Mouse (Mus musculus): ENCODE data around the gene Prkag2. TPM values are rescaled to one million over a fixed set of nuclear protein-coding genes. Genes with fewer than 3 reads are reported as not detected.
"Not testable (repeated sequence)": the region's sequence is repeated elsewhere in the genome, so short reads cannot be mapped to it uniquely, and the experiment has no call there.

Gene Prkag2
- total RNA-seq, 4 experiments from 2014 or later = 143 to 198 (median 175) TPM

GRCm38 (mm10) chr5:24831912-24832311 is 268.5 kb downstream of the Prkag2 start:
- DNase-seq (ENCODE audit: low spot score in 2 of 2) = no peak

GRCm38 (mm10) chr5:24828446-24828845 is 272.0 kb downstream of the Prkag2 start:
- DNase-seq (ENCODE audit: low spot score in 2 of 2) = no peak

- DNase-seq (ENCODE audit: low spot score in 2 of 2) = no peak
Measured at GRCm38 (mm10) chr5:24827173-24827572, 273.3 kb downstream of the Prkag2 start.

- no peak for DNase-seq (ENCODE audit: low spot score in 2 of 2)
Measured at GRCm38 (mm10) chr5:24826056-24826770, 274.2 kb downstream of the Prkag2 start.

GRCm38 (mm10) chr5:24825365-24826055 is 274.9 kb downstream of the Prkag2 start:
- DNase-seq (ENCODE audit: low spot score in 2 of 2) = no peak

GRCm38 (mm10) chr5:24823864-24824405 is 276.5 kb downstream of the Prkag2 start:
- no peak for DNase-seq (ENCODE audit: low spot score in 2 of 2)

- DNase-seq (ENCODE audit: low spot score in 2 of 2) = no peak
Measured at GRCm38 (mm10) chr5:24822781-24823180, 277.7 kb downstream of the Prkag2 start.

GRCm38 (mm10) chr5:24822231-24822630 is 278.2 kb downstream of the Prkag2 start:
- DNase-seq (ENCODE audit: low spot score in 2 of 2) = not testable (repeated sequence)

- DNase-seq (ENCODE audit: low spot score in 2 of 2) = no peak
Measured at GRCm38 (mm10) chr5:24821403-24821841, 279.0 kb downstream of the Prkag2 start.

GRCm38 (mm10) chr5:24820627-24821026 is 279.8 kb downstream of the Prkag2 start:
- DNase-seq (ENCODE audit: low spot score in 2 of 2) = no peak

GRCm38 (mm10) chr5:24817191-24817590 is 283.3 kb downstream of the Prkag2 start:
- no peak for DNase-seq (ENCODE audit: low spot score in 2 of 2)

- no peak for DNase-seq (ENCODE audit: low spot score in 2 of 2)
Measured at GRCm38 (mm10) chr5:24813946-24814345, 286.5 kb downstream of the Prkag2 start.

- DNase-seq (ENCODE audit: low spot score in 2 of 2) = no peak
Measured at GRCm38 (mm10) chr5:24813005-24813404, 287.4 kb downstream of the Prkag2 start.

Other genes starting within 250 kb of the Prkag2 start
- not detected for gene Galntl5, start 80.8 kb upstream of the Prkag2 start, total RNA-seq (2022)
- gene Galnt11, start 121.3 kb upstream of the Prkag2 start, total RNA-seq (2022) = 10 to 100 TPM; 38.5 to 50.2 (median 43.6) TPM
- not detected for gene E130116L18Rik, start 122.5 kb upstream of the Prkag2 start, total RNA-seq (2022)